Mouse (Mus musculus): Measurements from ENCODE around the gene Npsr1.

- TF ChIP-seq CTCF (IDR thresholded peaks at IDR 0.05; ENCODE audit: low read depth), result no peak
- no peak for TF ChIP-seq EP300 (optimal IDR thresholded peaks at IDR 0.05)
Measured at GRCm38 (mm10) chr9:24291385-24291784, 193.6 kb downstream of the Npsr1 start.

All from stomach, postnatal 0 days (tissue).